Mouse (Mus musculus): ENCODE results near the gene Cnpy1. TPM values are rescaled to one million over a fixed set of nuclear protein-coding genes. Genes with fewer than 3 reads are reported as not detected.

Cnpy1 gene
- polyA plus RNA-seq, 1 experiment from 2014 or later, result 148 TPM

GRCm38 (mm10) chr5:28169166-28169801 lies 76.3 kb downstream of the Cnpy1 start:
- peak overlapping the region; percentile 67 for H3K4me2 ChIP-seq (replicated peaks)
- peaks cover 27% of the 10 kb centered on the region for H3K4me1 ChIP-seq
- H3K4me3 ChIP-seq, result peak overlapping the region; percentile 80
- H3K27me3 ChIP-seq, result peaks cover 84% of the 10 kb centered on the region
- H3K27ac ChIP-seq (replicated peaks), result peak overlapping the region; percentile 94
- H3K9me3 ChIP-seq, result no peaks in the 10 kb centered on the region
- WGBS, result 2% methylated on average over 5 of the region's 5 CpGs
- no peak for ATAC-seq (ENCODE audit: low FRiP score, low read depth)
- H3K9ac ChIP-seq (replicated peaks), result peak overlapping the region; percentile 97
- no peaks in the 10 kb centered on the region for H3K36me3 ChIP-seq

DNA sequence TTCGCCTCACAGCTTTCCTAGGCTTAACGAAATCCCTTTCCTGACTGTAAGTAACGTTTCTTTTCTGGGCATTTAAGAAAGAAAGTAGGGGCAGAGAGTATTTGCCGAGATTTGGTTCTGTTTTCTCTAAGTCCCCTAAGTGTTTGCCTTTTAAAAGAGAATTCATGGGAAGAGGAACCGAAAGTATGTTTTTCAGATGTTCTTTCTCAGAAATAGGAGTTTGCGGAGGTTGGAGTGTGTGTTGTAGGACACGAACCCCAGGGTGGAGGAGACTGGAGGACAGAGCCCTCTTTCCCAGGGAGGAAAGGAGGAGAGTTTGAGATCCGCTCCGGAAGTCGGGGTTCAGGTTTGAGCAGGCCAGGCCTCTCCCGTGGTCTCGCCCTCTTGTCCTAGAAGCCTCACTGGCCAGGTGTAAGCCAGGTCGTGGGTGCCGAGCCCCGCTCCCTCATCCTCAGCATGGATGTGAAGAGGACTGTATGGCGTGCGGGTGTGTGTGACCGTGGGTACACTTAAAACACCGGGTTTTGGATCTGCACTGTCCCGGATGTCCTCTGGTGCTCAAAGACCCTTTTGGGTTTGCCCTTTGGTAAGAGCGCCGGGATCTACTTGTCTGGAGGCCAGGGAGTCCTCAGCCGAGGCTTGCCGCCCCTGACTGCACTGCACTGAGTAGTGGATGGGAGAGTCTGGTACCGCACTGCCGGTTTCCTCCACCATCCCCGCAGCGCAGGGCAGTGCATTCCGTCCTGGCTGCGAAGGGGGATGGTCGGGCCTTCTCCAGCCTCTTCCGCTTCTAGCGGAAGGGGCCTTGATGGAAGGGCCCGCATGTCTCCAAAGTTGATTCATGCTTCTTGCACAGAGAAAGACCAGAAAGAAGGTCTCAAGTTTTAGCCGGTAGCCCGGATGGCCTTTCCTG lies 77.1 kb downstream of the Cnpy1 start:
- H3K27me3 ChIP-seq, result peaks cover 84% of the 10 kb centered on the region
- peak overlapping the region; percentile 94 for H3K27ac ChIP-seq (replicated peaks)
- peak overlapping the region; percentile 97 for H3K9ac ChIP-seq (replicated peaks)
- WGBS, result under 1% methylated on average over 36 of the region's 36 CpGs
- H3K4me3 ChIP-seq, result peak overlapping the region; percentile 80
- peak overlapping the region; percentile 67 for H3K4me2 ChIP-seq (replicated peaks)
- ATAC-seq (ENCODE audit: low FRiP score, low read depth), result no peak
- peaks cover 30% of the 10 kb centered on the region for H3K4me1 ChIP-seq
- no peaks in the 10 kb centered on the region for H3K36me3 ChIP-seq
- no peaks in the 10 kb centered on the region for H3K9me3 ChIP-seq

DNA sequence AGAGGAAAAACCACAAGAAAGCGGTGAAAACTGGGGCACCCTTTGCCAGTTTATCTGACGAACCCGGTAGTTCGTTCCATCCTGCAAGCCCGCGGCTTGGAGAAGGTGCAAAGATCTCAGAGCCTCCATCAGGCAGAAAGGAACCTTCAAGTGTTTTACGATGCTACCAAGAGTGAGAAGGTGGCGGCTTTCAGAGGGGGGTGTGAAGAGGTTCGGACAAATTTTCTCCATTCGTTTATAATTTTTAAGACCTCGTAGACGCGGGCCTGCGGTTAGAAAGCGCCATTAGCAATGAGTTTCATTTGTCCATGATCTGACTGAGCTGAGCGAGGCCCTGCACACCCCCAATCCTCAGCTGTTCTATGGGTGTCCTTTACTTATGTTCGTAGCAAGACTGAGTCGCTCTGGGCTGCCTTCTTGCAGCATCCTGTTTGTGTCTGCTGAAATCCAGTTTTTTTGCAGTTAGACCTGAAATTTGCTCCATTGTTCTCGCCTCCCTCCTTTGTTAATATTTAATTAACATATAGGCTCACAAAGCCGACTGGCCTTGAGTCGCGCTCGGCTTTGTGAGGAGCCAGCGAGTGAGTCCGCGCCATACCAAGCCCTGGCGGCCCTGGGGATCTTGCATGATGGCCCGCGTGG lies 77.9 kb downstream of the Cnpy1 start:
- Histone ChIP-seq H3K9ac (replicated peaks) (peak overlapping the region; percentile 97), H3K36me3 (no peaks in the 10 kb centered on the region), H3K4me1 (peaks cover 30% of the 10 kb centered on the region), H3K27ac (replicated peaks) (peak overlapping the region; percentile 94), H3K9me3 (no peaks in the 10 kb centered on the region), H3K4me2 (replicated peaks) (peak overlapping the region; percentile 67), H3K27me3 (peaks cover 84% of the 10 kb centered on the region), H3K4me3 (peak overlapping the region; percentile 80)
- under 1% methylated on average over 29 of the region's 29 CpGs for WGBS
- no peak for ATAC-seq (ENCODE audit: low FRiP score, low read depth)

GRCm38 (mm10) chr5:28166256-28167231 lies 79.1 kb downstream of the Cnpy1 start:
- ATAC-seq (ENCODE audit: low FRiP score, low read depth), result no peak
- peak overlapping the region; percentile 80 for H3K4me3 ChIP-seq
- H3K27me3 ChIP-seq, result peaks cover 86% of the 10 kb centered on the region
- H3K36me3 ChIP-seq, result no peaks in the 10 kb centered on the region
- peak overlapping the region; percentile 94 for H3K27ac ChIP-seq (replicated peaks)
- peak overlapping the region; percentile 97 for H3K9ac ChIP-seq (replicated peaks)
- no peaks in the 10 kb centered on the region for H3K9me3 ChIP-seq
- WGBS, result under 1% methylated on average over 104 of the region's 111 CpGs
- peaks cover 37% of the 10 kb centered on the region for H3K4me1 ChIP-seq
- H3K4me2 ChIP-seq (replicated peaks), result peak overlapping the region; percentile 67

- ATAC-seq (ENCODE audit: low FRiP score, low read depth), result peak; percentile 89
- Histone ChIP-seq H3K9me3 (no peaks in the 10 kb centered on the region), H3K27ac (replicated peaks) (peak within 1 kb of the TSS; percentile 94), H3K4me2 (replicated peaks) (peak within 1 kb of the TSS; percentile 67), H3K36me3 (no peaks in the 10 kb centered on the region), H3K4me1 (peaks cover 34% of the 10 kb centered on the region), H3K4me3 (peak within 1 kb of the TSS; percentile 80), H3K9ac (replicated peaks) (peak within 1 kb of the TSS; percentile 97), H3K27me3 (peaks cover 87% of the 10 kb centered on the region)
- WGBS, result under 1% methylated on average over 100 of the region's 113 CpGs
Observed at GRCm38 (mm10) chr5:28165358-28166255, 80.0 kb downstream of the Cnpy1 start, which contains the start of gene En2. En2 (plus strand) TSS chr5:28165694.

DNA sequence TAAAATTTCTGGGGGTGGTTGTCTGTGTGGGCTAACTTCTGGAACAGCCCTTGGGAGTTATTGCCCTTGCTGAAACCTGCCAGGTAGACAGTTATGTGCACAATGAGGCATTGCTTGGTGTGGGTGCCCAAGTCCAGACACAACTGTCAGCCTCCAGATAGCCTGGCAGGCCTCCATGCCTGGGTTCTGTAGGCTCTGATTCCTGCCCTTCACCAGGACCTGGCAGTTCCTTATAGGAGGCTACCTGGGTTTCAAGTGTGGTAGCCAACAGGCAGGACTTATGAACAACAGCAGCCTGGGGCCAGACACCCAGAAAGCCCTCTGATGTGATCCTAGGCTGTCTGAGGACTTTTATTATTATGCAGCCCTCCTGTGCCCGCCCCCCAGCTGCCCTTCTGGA lies 81.7 kb downstream of the Cnpy1 start:
- no peaks in the 10 kb centered on the region for H3K36me3 ChIP-seq
- H3K4me3 ChIP-seq, result no peak overlapping the region
- no peak for ATAC-seq (ENCODE audit: low FRiP score, low read depth)
- H3K4me1 ChIP-seq, result peaks cover 29% of the 10 kb centered on the region
- 11% methylated on average over 1 of the region's 1 CpGs for WGBS
- peak overlapping the region; percentile 67; the same call in 1 of the 2 replicates for H3K4me2 ChIP-seq (replicated peaks)
- H3K27ac ChIP-seq (replicated peaks), result no peak overlapping the region
- H3K9me3 ChIP-seq, result no peaks in the 10 kb centered on the region
- H3K27me3 ChIP-seq, result peaks cover 90% of the 10 kb centered on the region
- H3K9ac ChIP-seq (replicated peaks), result peak overlapping the region; percentile 7; the same call in 1 of the 2 replicates

GRCm38 (mm10) chr5:28161938-28162402 lies 83.6 kb downstream of the Cnpy1 start:
- Histone ChIP-seq H3K9ac (replicated peaks) (peak overlapping the region; percentile 63), H3K4me2 (replicated peaks) (peak overlapping the region; percentile 52), H3K36me3 (no peaks in the 10 kb centered on the region), H3K27ac (replicated peaks) (no peak overlapping the region; the same call in 1 of the 2 replicates), H3K4me1 (peaks cover 44% of the 10 kb centered on the region), H3K9me3 (no peaks in the 10 kb centered on the region), H3K4me3 (peak overlapping the region; percentile 32), H3K27me3 (peaks cover 95% of the 10 kb centered on the region)
- WGBS, result under 1% methylated on average over 24 of the region's 24 CpGs
- no peak for ATAC-seq (ENCODE audit: low FRiP score, low read depth)

GRCm38 (mm10) chr5:28161383-28161937 lies 84.1 kb downstream of the Cnpy1 start:
- peak overlapping the region; percentile 32 for H3K4me3 ChIP-seq
- H3K9ac ChIP-seq (replicated peaks), result peak overlapping the region; percentile 63
- peaks cover 39% of the 10 kb centered on the region for H3K4me1 ChIP-seq
- 2% methylated on average over 20 of the region's 20 CpGs for WGBS
- H3K27ac ChIP-seq (replicated peaks), result peak overlapping the region; percentile 30; the same call in 1 of the 2 replicates
- ATAC-seq (ENCODE audit: low FRiP score, low read depth), result no peak
- H3K36me3 ChIP-seq, result no peaks in the 10 kb centered on the region
- H3K4me2 ChIP-seq (replicated peaks), result peak overlapping the region; percentile 52
- no peaks in the 10 kb centered on the region for H3K9me3 ChIP-seq
- H3K27me3 ChIP-seq, result peaks cover 95% of the 10 kb centered on the region

- ATAC-seq (ENCODE audit: low FRiP score, low read depth), result no peak
- no peaks in the 10 kb centered on the region for H3K36me3 ChIP-seq
- 6% methylated on average over 8 of the region's 8 CpGs for WGBS
- H3K4me1 ChIP-seq, result peaks cover 32% of the 10 kb centered on the region; the same call in 1 of the 2 replicates
- peak overlapping the region; percentile 46 for H3K27ac ChIP-seq (replicated peaks)
- peak overlapping the region; percentile 50 for H3K4me2 ChIP-seq (replicated peaks)
- H3K27me3 ChIP-seq, result peaks cover 95% of the 10 kb centered on the region
- H3K4me3 ChIP-seq, result 0 out of 2 replicates have a peak overlapping the region, but pooled peaks have one; percentile 10
- H3K9ac ChIP-seq (replicated peaks), result peak overlapping the region; percentile 39; the same call in 1 of the 2 replicates
- H3K9me3 ChIP-seq, result no peaks in the 10 kb centered on the region
Observed at GRCm38 (mm10) chr5:28159891-28160470, 85.6 kb downstream of the Cnpy1 start.

All from midbrain, embryonic 12.5 days (tissue).